Mouse (Mus musculus) kidney, embryonic 15.5 days (tissue): ENCODE measurements around the gene Ttll7. TPM values are rescaled to one million over a fixed set of nuclear protein-coding genes. Genes with fewer than 3 reads are reported as not detected.

Experiments used
- ATAC-seq: fragments of 200-750 bp; cut with Nextera tagmentation; replicated peaks from 2 replicates; pipeline ENCODE4 v1.8.0; 2017; ENCODE audit warnings: moderate TSS enrichment; ENCODE audit not compliant: low FRiP score
- H3K27ac ChIP-seq: fragments of 300-500 bp; sonication (generic); 2 replicates; pipeline ENCODE4 v1.5.1; 2015; ENCODE audit warnings: mild to moderate bottlenecking, inconsistent platforms
- H3K27me3 ChIP-seq: fragments of 300-500 bp; sonication (generic); 2 replicates; pipeline ENCODE4 v1.6.1; 2015; ENCODE audit warnings: inconsistent platforms
- H3K36me3 ChIP-seq: fragments of 300-500 bp; sonication (generic); 2 replicates; pipeline ENCODE4 v1.6.1; 2015; ENCODE audit warnings: inconsistent platforms
- H3K4me1 ChIP-seq: fragments of 300-500 bp; sonication (generic); 2 replicates; pipeline ENCODE4 v1.6.1; 2015; ENCODE audit warnings: inconsistent platforms
- H3K4me2 ChIP-seq: fragments of 300-500 bp; sonication (generic); 2 replicates; pipeline ENCODE4 v1.6.1; 2015; ENCODE audit warnings: moderate library complexity, mild to moderate bottlenecking, inconsistent platforms
- H3K4me3 ChIP-seq: fragments of 300-500 bp; sonication (generic); replicated peaks from 2 replicates; pipeline ENCODE4 v1.5.1; 2015; ENCODE audit warnings: mild to moderate bottlenecking, inconsistent platforms
- H3K9ac ChIP-seq: fragments of 300-500 bp; sonication (generic); 2 replicates; pipeline ENCODE4 v1.6.1; 2015; ENCODE audit warnings: mild to moderate bottlenecking, inconsistent platforms
- H3K9me3 ChIP-seq: fragments of 300-500 bp; sonication (generic); replicated peaks from 2 replicates; pipeline ENCODE4 v1.6.1; 2016; ENCODE audit warnings: inconsistent platforms
- WGBS: fragments of 180-500 bp; shearing (Covaris S2); methylation state at CpG from one replicate; pipeline ENCODE4 v1.1.7; 2015; ENCODE audit warnings: mixed read lengths; 5-methylcytosine and 5-hydroxymethylcytosine counted together
- polyA plus RNA-seq: library from polyadenylated mRNA; unstranded; fragments of >200 nt; fragmentation: Nextera tagmentation; extraction: Ambion mirVana; gene quantifications from 2 replicates; pipeline ENCODE4 v1.2.1, GENCODE M21; 2015

Gene Ttll7
- 1.5 and 1.8 TPM in 2 replicates for polyA plus RNA-seq

GRCm38 (mm10) chr3:146851966-146852891, at the start of gene Ttll7:
Gene Ttll7 (plus strand): TSS chr3:146852367.
- no peak within 1 kb of the TSS for H3K27ac ChIP-seq
- no peaks in the 10 kb centered on the region for H3K27me3 ChIP-seq
- H3K9ac ChIP-seq, result peak within 1 kb of the TSS; percentile 50
- ATAC-seq, result peak; percentile 99
- H3K36me3 ChIP-seq, result no peaks in the 10 kb centered on the region
- H3K4me1 ChIP-seq, result peaks cover 8% of the 10 kb centered on the region
- H3K9me3 ChIP-seq, result no peaks in the 10 kb centered on the region
- H3K4me3 ChIP-seq, result peak within 1 kb of the TSS; percentile 64
- WGBS, result under 1% methylated on average over 36 of the region's 36 CpGs
- H3K4me2 ChIP-seq, result peak within 1 kb of the TSS; percentile 77

- Histone ChIP-seq H3K4me1 (peaks cover 13% of the 10 kb centered on the region; the same call in 1 of the 2 replicates), H3K9me3 (no peaks in the 10 kb centered on the region), H3K4me3 (peak overlapping the region; percentile 86), H3K27ac (peak overlapping the region; percentile 96), H3K27me3 (no peaks in the 10 kb centered on the region), H3K9ac (peak overlapping the region; percentile 92), H3K4me2 (peak overlapping the region; percentile 87), H3K36me3 (no peaks in the 10 kb centered on the region)
- ATAC-seq, result peak; percentile 85
- under 1% methylated on average over 60 of the region's 60 CpGs for WGBS
Measured at GRCm38 (mm10) chr3:146812041-146812878, 39.9 kb upstream of the Ttll7 start.

- ATAC-seq, result peak; percentile 99
- peaks cover 13% of the 10 kb centered on the region; the same call in 1 of the 2 replicates for H3K4me1 ChIP-seq
- under 1% methylated on average over 46 of the region's 60 CpGs for WGBS
Measured at GRCm38 (mm10) chr3:146812901-146813393, 39.2 kb upstream of the Ttll7 start, which contains the start of gene Prkacb. Gene Prkacb (minus strand): TSS chr3:146812990.

GRCm38 (mm10) chr3:146813624-146814023, 38.5 kb upstream of the Ttll7 start:
- Histone ChIP-seq H3K4me1 (peaks cover 13% of the 10 kb centered on the region; the same call in 1 of the 2 replicates), H3K4me2 (peak overlapping the region; percentile 87), H3K27ac (peak overlapping the region; percentile 96; the same call in 1 of the 2 replicates), H3K9me3 (no peaks in the 10 kb centered on the region), H3K4me3 (peak overlapping the region; percentile 86), H3K27me3 (no peaks in the 10 kb centered on the region), H3K9ac (peak overlapping the region; percentile 92), H3K36me3 (no peaks in the 10 kb centered on the region)
- no peak for ATAC-seq
- WGBS, result 54% methylated on average over 7 of the region's 7 CpGs

More at GRCm38 (mm10) chr3:146812901-146813393, 39.2 kb upstream of the Ttll7 start, which contains the start of gene Prkacb:
- Histone ChIP-seq H3K27ac (peak within 1 kb of the TSS; percentile 96), H3K4me3 (peak within 1 kb of the TSS; percentile 86), H3K9ac (peak within 1 kb of the TSS; percentile 92), H3K36me3 (no peaks in the 10 kb centered on the region), H3K4me2 (peak within 1 kb of the TSS; percentile 87), H3K27me3 (no peaks in the 10 kb centered on the region), H3K9me3 (no peaks in the 10 kb centered on the region)

GRCm38 (mm10) chr3:146820718-146821117, 31.4 kb upstream of the Ttll7 start:
- Histone ChIP-seq H3K9ac (no peak overlapping the region), H3K4me3 (no peak overlapping the region), H3K4me1 (no peaks in the 10 kb centered on the region), H3K9me3 (no peaks in the 10 kb centered on the region), H3K4me2 (no peak overlapping the region), H3K36me3 (no peaks in the 10 kb centered on the region), H3K27ac (no peak overlapping the region), H3K27me3 (0 out of 2 replicates have a peak, but pooled peaks cover 3% of the 10 kb centered on the region)
- ATAC-seq, result no peak
- WGBS, result 91% methylated on average over 4 of the region's 4 CpGs

GRCm38 (mm10) chr3:146842766-146843165, 9.4 kb upstream of the Ttll7 start:
- no peak overlapping the region for H3K9ac ChIP-seq
- no peak overlapping the region for H3K4me3 ChIP-seq
- H3K4me2 ChIP-seq, result no peak overlapping the region
- no peak for ATAC-seq
- no peak overlapping the region for H3K27ac ChIP-seq
- H3K27me3 ChIP-seq, result no peaks in the 10 kb centered on the region
- no peaks in the 10 kb centered on the region for H3K4me1 ChIP-seq
- H3K36me3 ChIP-seq, result no peaks in the 10 kb centered on the region
- WGBS, result 25% methylated on average over 3 of the region's 3 CpGs
- H3K9me3 ChIP-seq, result no peaks in the 10 kb centered on the region

GRCm38 (mm10) chr3:146843470-146843869, 8.7 kb upstream of the Ttll7 start:
- H3K9ac ChIP-seq, result no peak overlapping the region
- no peaks in the 10 kb centered on the region for H3K9me3 ChIP-seq
- no peak overlapping the region for H3K4me3 ChIP-seq
- no peaks in the 10 kb centered on the region for H3K27me3 ChIP-seq
- 71% methylated on average over 6 of the region's 6 CpGs for WGBS
- no peak for ATAC-seq
- no peak overlapping the region for H3K27ac ChIP-seq
- H3K36me3 ChIP-seq, result no peaks in the 10 kb centered on the region
- H3K4me1 ChIP-seq, result no peaks in the 10 kb centered on the region
- no peak overlapping the region for H3K4me2 ChIP-seq

GRCm38 (mm10) chr3:146846237-146846636, 5.9 kb upstream of the Ttll7 start:
- Histone ChIP-seq H3K9me3 (no peaks in the 10 kb centered on the region), H3K27me3 (no peaks in the 10 kb centered on the region), H3K36me3 (no peaks in the 10 kb centered on the region), H3K9ac (no peak overlapping the region), H3K4me1 (no peaks in the 10 kb centered on the region), H3K27ac (no peak overlapping the region), H3K4me3 (no peak overlapping the region), H3K4me2 (no peak overlapping the region)
- 91% methylated on average over 5 of the region's 5 CpGs for WGBS
- ATAC-seq, result no peak

GRCm38 (mm10) chr3:146848112-146848511, 4.1 kb upstream of the Ttll7 start:
- Histone ChIP-seq H3K4me2 (no peak overlapping the region), H3K4me1 (peaks cover 8% of the 10 kb centered on the region), H3K36me3 (no peaks in the 10 kb centered on the region), H3K9me3 (no peaks in the 10 kb centered on the region), H3K27ac (no peak overlapping the region), H3K27me3 (no peaks in the 10 kb centered on the region), H3K9ac (no peak overlapping the region), H3K4me3 (no peak overlapping the region)
- WGBS, result 84% methylated on average over 8 of the region's 8 CpGs
- ATAC-seq, result no peak

- Histone ChIP-seq H3K27me3 (no peaks in the 10 kb centered on the region), H3K36me3 (no peaks in the 10 kb centered on the region), H3K4me3 (no peak overlapping the region), H3K4me1 (peaks cover 8% of the 10 kb centered on the region), H3K9ac (no peak overlapping the region), H3K9me3 (no peaks in the 10 kb centered on the region), H3K4me2 (no peak overlapping the region), H3K27ac (no peak overlapping the region)
- 90% methylated on average over 7 of the region's 7 CpGs for WGBS
- ATAC-seq, result no peak
Measured at GRCm38 (mm10) chr3:146849360-146849759, 2.8 kb upstream of the Ttll7 start.

- H3K4me3 ChIP-seq, result no peak overlapping the region
- no peak overlapping the region for H3K4me2 ChIP-seq
- H3K36me3 ChIP-seq, result no peaks in the 10 kb centered on the region
- 87% methylated on average over 7 of the region's 7 CpGs for WGBS
- no peaks in the 10 kb centered on the region for H3K9me3 ChIP-seq
- H3K27ac ChIP-seq, result no peak overlapping the region
- H3K27me3 ChIP-seq, result no peaks in the 10 kb centered on the region
- ATAC-seq, result no peak
- peaks cover 8% of the 10 kb centered on the region for H3K4me1 ChIP-seq
- no peak overlapping the region for H3K9ac ChIP-seq
Measured at GRCm38 (mm10) chr3:146854473-146855087, 2.4 kb downstream of the Ttll7 start.
